Mouse (Mus musculus): Measurements from ENCODE around the gene Lsm14a. TPM values are rescaled to one million over a fixed set of nuclear protein-coding genes. Genes with fewer than 3 reads are reported as not detected.

The Lsm14a gene
- polyA plus RNA-seq, 1 experiment from 2014 or later = 47.1 TPM

GRCm38 (mm10) chr7:34313443-34313875 is 79.7 kb downstream of the Lsm14a start, which contains the start of gene 4931406P16Rik:
Gene 4931406P16Rik, minus strand, starts transcription at chr7:34313551.
- Histone ChIP-seq H3K36me3 (ENCODE audit: control insufficient read depth, insufficient read depth) (no peaks in the 10 kb centered on the region), H3K9ac (ENCODE audit: low read depth, low read length) (peak within 1 kb of the TSS; percentile 96), H3K4me2 (replicated peaks; ENCODE audit: low read depth) (peak within 1 kb of the TSS; percentile 80), H3K4me3 (ENCODE audit: low read depth, low read length) (peak within 1 kb of the TSS; percentile 98), H3K4me1 (replicated peaks; ENCODE audit: control insufficient read depth, insufficient read depth, low read length) (no peaks in the 10 kb centered on the region), H3K9me3 (ENCODE audit: control insufficient read depth) (no peaks in the 10 kb centered on the region), H3K27ac (ENCODE audit: low read depth, low read length) (peak within 1 kb of the TSS; percentile 90), H3K27me3 (replicated peaks; ENCODE audit: control insufficient read depth, insufficient read depth, low read length) (no peaks in the 10 kb centered on the region)
- ATAC-seq = peak; percentile 86
- TF ChIP-seq CTCF (IDR thresholded peaks at IDR 0.05; ENCODE audit: low read depth) = no peak
- WGBS = under 1% methylated on average over 40 of the region's 41 CpGs

GRCm38 (mm10) chr7:34312786-34313442 is 80.2 kb downstream of the Lsm14a start:
- H3K9ac ChIP-seq (ENCODE audit: low read depth, low read length) = peak overlapping the region; percentile 96
- ATAC-seq = peak; percentile 77
- H3K27ac ChIP-seq (ENCODE audit: low read depth, low read length) = peak overlapping the region; percentile 90
- peak overlapping the region; percentile 98 for H3K4me3 ChIP-seq (ENCODE audit: low read depth, low read length)
- H3K9me3 ChIP-seq (ENCODE audit: control insufficient read depth) = no peaks in the 10 kb centered on the region
- no peak for TF ChIP-seq CTCF (IDR thresholded peaks at IDR 0.05; ENCODE audit: low read depth)
- no peaks in the 10 kb centered on the region for H3K4me1 ChIP-seq (replicated peaks; ENCODE audit: control insufficient read depth, insufficient read depth, low read length)
- peak overlapping the region; percentile 80 for H3K4me2 ChIP-seq (replicated peaks; ENCODE audit: low read depth)
- 0% methylated on average over 27 of the region's 73 CpGs for WGBS
- H3K36me3 ChIP-seq (ENCODE audit: control insufficient read depth, insufficient read depth) = no peaks in the 10 kb centered on the region
- H3K27me3 ChIP-seq (replicated peaks; ENCODE audit: control insufficient read depth, insufficient read depth, low read length) = no peaks in the 10 kb centered on the region

GRCm38 (mm10) chr7:34309186-34309764 is 83.8 kb downstream of the Lsm14a start:
- Histone ChIP-seq H3K9ac (ENCODE audit: low read depth, low read length) (no peak overlapping the region), H3K36me3 (ENCODE audit: control insufficient read depth, insufficient read depth) (no peaks in the 10 kb centered on the region), H3K9me3 (ENCODE audit: control insufficient read depth) (no peaks in the 10 kb centered on the region), H3K27me3 (replicated peaks; ENCODE audit: control insufficient read depth, insufficient read depth, low read length) (no peaks in the 10 kb centered on the region), H3K4me1 (replicated peaks; ENCODE audit: control insufficient read depth, insufficient read depth, low read length) (no peaks in the 10 kb centered on the region; the same call in 1 of the 2 replicates), H3K4me2 (replicated peaks; ENCODE audit: low read depth) (no peak overlapping the region), H3K27ac (ENCODE audit: low read depth, low read length) (0 out of 2 replicates have a peak overlapping the region, but pooled peaks have one; percentile 46), H3K4me3 (ENCODE audit: low read depth, low read length) (no peak overlapping the region)
- ATAC-seq = no peak
- no peak for TF ChIP-seq CTCF (IDR thresholded peaks at IDR 0.05; ENCODE audit: low read depth)
- 48% methylated on average over 5 of the region's 5 CpGs for WGBS

GRCm38 (mm10) chr7:34308586-34308985 is 84.5 kb downstream of the Lsm14a start:
- H3K27me3 ChIP-seq (replicated peaks; ENCODE audit: control insufficient read depth, insufficient read depth, low read length) = no peaks in the 10 kb centered on the region
- H3K4me2 ChIP-seq (replicated peaks; ENCODE audit: low read depth) = no peak overlapping the region
- WGBS = 62% methylated on average over 5 of the region's 5 CpGs
- no peaks in the 10 kb centered on the region for H3K36me3 ChIP-seq (ENCODE audit: control insufficient read depth, insufficient read depth)
- no peak overlapping the region for H3K4me3 ChIP-seq (ENCODE audit: low read depth, low read length)
- no peak for TF ChIP-seq CTCF (IDR thresholded peaks at IDR 0.05; ENCODE audit: low read depth)
- no peaks in the 10 kb centered on the region; the same call in 1 of the 2 replicates for H3K4me1 ChIP-seq (replicated peaks; ENCODE audit: control insufficient read depth, insufficient read depth, low read length)
- H3K9ac ChIP-seq (ENCODE audit: low read depth, low read length) = no peak overlapping the region
- H3K9me3 ChIP-seq (ENCODE audit: control insufficient read depth) = no peaks in the 10 kb centered on the region
- ATAC-seq = no peak
- H3K27ac ChIP-seq (ENCODE audit: low read depth, low read length) = no peak overlapping the region

- Histone ChIP-seq H3K36me3 (ENCODE audit: control insufficient read depth, insufficient read depth) (no peaks in the 10 kb centered on the region), H3K4me2 (replicated peaks; ENCODE audit: low read depth) (no peak overlapping the region; the same call in 1 of the 2 replicates), H3K4me3 (ENCODE audit: low read depth, low read length) (peak overlapping the region; percentile 9; the same call in 1 of the 2 replicates), H3K9me3 (ENCODE audit: control insufficient read depth) (no peaks in the 10 kb centered on the region), H3K4me1 (replicated peaks; ENCODE audit: control insufficient read depth, insufficient read depth, low read length) (no peaks in the 10 kb centered on the region; the same call in 1 of the 2 replicates), H3K27me3 (replicated peaks; ENCODE audit: control insufficient read depth, insufficient read depth, low read length) (no peaks in the 10 kb centered on the region), H3K9ac (ENCODE audit: low read depth, low read length) (no peak overlapping the region), H3K27ac (ENCODE audit: low read depth, low read length) (no peak overlapping the region; the same call in 1 of the 2 replicates)
- TF ChIP-seq CTCF (IDR thresholded peaks at IDR 0.05; ENCODE audit: low read depth) = no peak
- 41% methylated on average over 4 of the region's 4 CpGs for WGBS
- no peak for ATAC-seq
Measured at GRCm38 (mm10) chr7:34305454-34305853, 87.7 kb downstream of the Lsm14a start.

GRCm38 (mm10) chr7:34302651-34303050 is 90.5 kb downstream of the Lsm14a start:
- Histone ChIP-seq H3K36me3 (ENCODE audit: control insufficient read depth, insufficient read depth) (no peaks in the 10 kb centered on the region), H3K9me3 (ENCODE audit: control insufficient read depth) (no peaks in the 10 kb centered on the region), H3K9ac (ENCODE audit: low read depth, low read length) (no peak overlapping the region), H3K27ac (ENCODE audit: low read depth, low read length) (no peak overlapping the region), H3K4me1 (replicated peaks; ENCODE audit: control insufficient read depth, insufficient read depth, low read length) (no peaks in the 10 kb centered on the region; the same call in 1 of the 2 replicates), H3K27me3 (replicated peaks; ENCODE audit: control insufficient read depth, insufficient read depth, low read length) (no peaks in the 10 kb centered on the region), H3K4me2 (replicated peaks; ENCODE audit: low read depth) (no peak overlapping the region), H3K4me3 (ENCODE audit: low read depth, low read length) (no peak overlapping the region)
- ATAC-seq = no peak
- no peak for TF ChIP-seq CTCF (IDR thresholded peaks at IDR 0.05; ENCODE audit: low read depth)
- WGBS = 82% methylated on average over 1 of the region's 1 CpGs

Measured in intestine, postnatal 0 days (tissue).